Mouse (Mus musculus) heart, embryonic 14.5 days (tissue): ENCODE data around the gene Ccdc183. TPM values are rescaled to one million over a fixed set of nuclear protein-coding genes. Genes with fewer than 3 reads are reported as not detected.
A peak's percentile ranks its signal among the peaks of the same experiment; 100 is the strongest.

Source experiments
- ATAC-seq: fragments of 200-750 bp; cut with Nextera tagmentation; 2 replicates; pipeline ENCODE4 v1.8.0; 2017; ENCODE audit warnings: low read depth, moderate TSS enrichment; ENCODE audit not compliant: insufficient number of reproducible peaks, insufficient read depth, low FRiP score
- H3K27ac ChIP-seq, 2 experiments: fragments of 200-500 bp in 1 of 2; fragments of 300-500 bp in 1 of 2; sonication (generic) in 1 of 2; replicated peaks in 1 of 2; 2 replicates each; pipeline ENCODE4 v1.5.1; 2012 to 2014; ENCODE audit warnings: low read depth in 2 of 2, low read length in 2 of 2, control low read depth in 1 of 2, mild to moderate bottlenecking in 1 of 2, mixed read lengths in 1 of 2; ENCODE audit not compliant: control insufficient read depth in 1 of 2, insufficient read depth in 1 of 2
- H3K27me3 ChIP-seq: fragments of 300-500 bp; sonication (generic); 2 replicates; pipeline ENCODE4 v1.6.1; 2014; ENCODE audit warnings: mild to moderate bottlenecking, low read length, control low read depth; ENCODE audit not compliant: control insufficient read depth, insufficient read depth
- H3K36me3 ChIP-seq: fragments of 300-500 bp; sonication (generic); 2 replicates; pipeline ENCODE4 v1.6.1; 2014; ENCODE audit warnings: mild to moderate bottlenecking, control low read depth, low read length, mixed read lengths; ENCODE audit not compliant: control insufficient read depth, insufficient read depth
- H3K4me1 ChIP-seq, 2 experiments: fragments of 200-500 bp in 1 of 2; fragments of 300-500 bp in 1 of 2; sonication (generic) in 1 of 2; 2 replicates each; pipeline ENCODE4 v1.6.1; 2012 to 2014; ENCODE audit warnings: low read length in 2 of 2, control low read depth in 1 of 2, mixed read lengths in 1 of 2; ENCODE audit not compliant: control insufficient read depth in 2 of 2, insufficient read depth in 2 of 2
- H3K4me2 ChIP-seq: fragments of 300-500 bp; sonication (generic); 2 replicates; pipeline ENCODE4 v1.6.1; 2014; ENCODE audit warnings: mild to moderate bottlenecking, low read length
- H3K4me3 ChIP-seq, 2 experiments: fragments of 200-500 bp in 1 of 2; fragments of 300-500 bp in 1 of 2; sonication (generic) in 1 of 2; 2 replicates each; pipeline ENCODE4 v1.5.1; 2012 to 2014; ENCODE audit warnings: low read length in 2 of 2, mild to moderate bottlenecking in 2 of 2, control low read depth in 1 of 2, low read depth in 1 of 2, moderate library complexity in 1 of 2; ENCODE audit not compliant: control insufficient read depth in 1 of 2, insufficient read depth in 1 of 2
- H3K9ac ChIP-seq: fragments of 300-500 bp; sonication (generic); 2 replicates; pipeline ENCODE4 v1.6.1; 2014; ENCODE audit warnings: mild to moderate bottlenecking, low read length
- H3K9me3 ChIP-seq: fragments of 300-500 bp; sonication (generic); 2 replicates; pipeline ENCODE4 v1.6.1; 2016; ENCODE audit warnings: low read length, control low read depth; ENCODE audit not compliant: control insufficient read depth
- WGBS: fragments of 180-500 bp; shearing (Covaris S2); extraction: QIAGEN DNeasy Blood & Tissue Kit; methylation state at CpG from one replicate; pipeline ENCODE4 v1.1.7; 2014; 5-methylcytosine and 5-hydroxymethylcytosine counted together
- polyA plus RNA-seq: library from polyadenylated mRNA; unstranded; fragments of >200 nt; fragmentation: Nextera tagmentation; extraction: Ambion mirVana; gene quantifications from 2 replicates; pipeline ENCODE4 v1.2.1, GENCODE M21; 2014

Ccdc183 gene
- polyA plus RNA-seq, 1 experiment from 2014 or later, result 0.07 TPM

- no peak overlapping the region for H3K4me3 ChIP-seq
- WGBS, result 48% methylated on average over 5 of the region's 5 CpGs
- H3K9ac ChIP-seq, result no peak overlapping the region
- H3K4me1 ChIP-seq, result peaks cover 0 to 7% of the 10 kb centered on the region in 2 experiments; a peak in 2 of 4 replicates
- no peak for ATAC-seq
- no peaks in the 10 kb centered on the region for H3K27me3 ChIP-seq
- H3K4me2 ChIP-seq, result no peak overlapping the region
- H3K27ac ChIP-seq, result no peak overlapping the region
- no peaks in the 10 kb centered on the region for H3K36me3 ChIP-seq
- no peaks in the 10 kb centered on the region for H3K9me3 ChIP-seq
Observed at GRCm38 (mm10) chr2:25625986-25626385, 8.5 kb upstream of the Ccdc183 start.

GRCm38 (mm10) chr2:25621229-25622200 is 4.0 kb upstream of the Ccdc183 start, which contains the start of gene Tmem141:
TSS of gene Tmem141 (minus strand) at chr2:25622005.
- H3K4me1 ChIP-seq, result peaks cover 0 to 7% of the 10 kb centered on the region in 2 experiments; a peak in 2 of 4 replicates
- peak within 1 kb of the TSS; percentile 42 to 53; a peak in 3 of 4 replicates for H3K27ac ChIP-seq
- peak within 1 kb of the TSS; percentile 89 for H3K4me2 ChIP-seq
- ATAC-seq, result peak; percentile 75
- peak within 1 kb of the TSS; percentile 69 for H3K9ac ChIP-seq
- peak within 1 kb of the TSS; percentile 43 to 64 for H3K4me3 ChIP-seq
- H3K36me3 ChIP-seq, result no peaks in the 10 kb centered on the region
- peaks cover 27% of the 10 kb centered on the region for H3K27me3 ChIP-seq
- WGBS, result 7% methylated on average over 34 of the region's 34 CpGs
- no peaks in the 10 kb centered on the region for H3K9me3 ChIP-seq

DNA sequence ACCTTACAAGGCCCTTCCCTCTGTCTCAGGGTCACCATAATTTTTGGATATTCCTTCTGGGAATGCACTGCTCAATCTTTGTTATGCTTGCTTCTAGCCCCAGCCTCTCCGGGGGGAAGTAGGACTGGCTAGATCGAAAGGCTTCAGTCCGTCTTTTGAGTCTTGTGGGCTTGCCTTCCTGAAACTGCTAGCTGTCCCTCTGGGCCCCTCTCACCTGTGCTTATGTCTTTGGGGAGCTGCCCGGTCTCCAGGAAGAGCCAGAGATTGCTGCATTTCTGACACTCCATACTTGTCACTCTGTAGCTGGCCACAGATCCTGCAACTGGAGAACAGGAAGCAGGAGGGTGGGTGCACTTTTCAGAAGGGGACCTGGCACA is 3.4 kb upstream of the Ccdc183 start:
- no peaks in the 10 kb centered on the region for H3K36me3 ChIP-seq
- H3K27ac ChIP-seq, result no peak overlapping the region
- peak overlapping the region; percentile 89 for H3K4me2 ChIP-seq
- H3K4me1 ChIP-seq, result peaks cover 0 to 7% of the 10 kb centered on the region in 2 experiments; a peak in 2 of 4 replicates
- no peaks in the 10 kb centered on the region for H3K9me3 ChIP-seq
- no peak overlapping the region for H3K4me3 ChIP-seq
- WGBS, result 86% methylated on average over 4 of the region's 4 CpGs
- H3K27me3 ChIP-seq, result peaks cover 34% of the 10 kb centered on the region
- ATAC-seq, result no peak
- 0 out of 2 replicates have a peak overlapping the region, but pooled peaks have one; percentile 69 for H3K9ac ChIP-seq

DNA sequence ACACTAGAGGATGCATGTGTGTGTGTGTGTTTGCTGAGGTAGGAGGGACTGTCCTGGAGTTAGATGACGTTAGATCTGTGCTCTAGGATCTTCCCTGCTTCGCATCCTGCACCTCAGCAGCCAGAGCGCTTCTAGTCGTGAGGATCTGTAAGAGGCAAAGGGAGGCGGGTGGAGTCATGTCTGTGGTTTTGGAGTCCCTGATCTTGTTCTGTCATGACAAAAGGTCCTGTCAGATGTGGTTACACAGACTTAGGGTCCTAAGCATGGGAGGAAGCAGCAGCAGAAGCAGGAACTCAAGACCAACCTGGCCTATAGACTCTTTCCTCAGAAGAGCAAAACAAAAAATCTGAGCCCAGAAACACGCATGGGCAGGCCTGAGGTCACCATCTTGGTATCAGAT is 2.9 kb upstream of the Ccdc183 start:
- H3K4me1 ChIP-seq, result peaks cover 0 to 7% of the 10 kb centered on the region in 2 experiments; a peak in 2 of 4 replicates
- WGBS, result 71% methylated on average over 6 of the region's 6 CpGs
- no peak overlapping the region for H3K4me3 ChIP-seq
- H3K9ac ChIP-seq, result no peak overlapping the region
- H3K4me2 ChIP-seq, result no peak overlapping the region
- H3K36me3 ChIP-seq, result no peaks in the 10 kb centered on the region
- H3K9me3 ChIP-seq, result no peaks in the 10 kb centered on the region
- peaks cover 38% of the 10 kb centered on the region for H3K27me3 ChIP-seq
- H3K27ac ChIP-seq, result no peak overlapping the region
- no peak for ATAC-seq

- Histone ChIP-seq H3K27me3 (peaks cover 56% of the 10 kb centered on the region), H3K4me1 (peaks cover 0 to 3% of the 10 kb centered on the region in 2 experiments; a peak in 2 of 4 replicates), H3K4me3 (0 out of 4 replicates have a peak overlapping the region, but pooled peaks of 1 of the 2 experiments have one; percentile 9), H3K9ac (no peak overlapping the region), H3K4me2 (peak overlapping the region; percentile 43), H3K9me3 (no peaks in the 10 kb centered on the region), H3K27ac (no peak overlapping the region), H3K36me3 (no peaks in the 10 kb centered on the region)
- no peak for ATAC-seq
- WGBS, result 13% methylated on average over 22 of the region's 22 CpGs
Observed at GRCm38 (mm10) chr2:25616398-25616797, 1.1 kb downstream of the Ccdc183 start.

- WGBS, result 66% methylated on average over 10 of the region's 10 CpGs
- Histone ChIP-seq H3K9me3 (no peaks in the 10 kb centered on the region), H3K4me2 (peak overlapping the region; percentile 80), H3K27me3 (0 out of 2 replicates have a peak, but pooled peaks cover 5% of the 10 kb centered on the region), H3K27ac (peak overlapping the region; percentile 25 to 92; a peak in 1 of 4 replicates), H3K4me1 (peaks cover 7 to 16% of the 10 kb centered on the region in 2 experiments), H3K36me3 (peaks cover 4% of the 10 kb centered on the region; the same call in 1 of the 2 replicates), H3K9ac (peak overlapping the region; percentile 95; the same call in 1 of the 2 replicates), H3K4me3 (peak overlapping the region; percentile 86 to 100)
- ATAC-seq, result no peak
Observed at GRCm38 (mm10) chr2:25608671-25609070, 8.8 kb downstream of the Ccdc183 start.

DNA sequence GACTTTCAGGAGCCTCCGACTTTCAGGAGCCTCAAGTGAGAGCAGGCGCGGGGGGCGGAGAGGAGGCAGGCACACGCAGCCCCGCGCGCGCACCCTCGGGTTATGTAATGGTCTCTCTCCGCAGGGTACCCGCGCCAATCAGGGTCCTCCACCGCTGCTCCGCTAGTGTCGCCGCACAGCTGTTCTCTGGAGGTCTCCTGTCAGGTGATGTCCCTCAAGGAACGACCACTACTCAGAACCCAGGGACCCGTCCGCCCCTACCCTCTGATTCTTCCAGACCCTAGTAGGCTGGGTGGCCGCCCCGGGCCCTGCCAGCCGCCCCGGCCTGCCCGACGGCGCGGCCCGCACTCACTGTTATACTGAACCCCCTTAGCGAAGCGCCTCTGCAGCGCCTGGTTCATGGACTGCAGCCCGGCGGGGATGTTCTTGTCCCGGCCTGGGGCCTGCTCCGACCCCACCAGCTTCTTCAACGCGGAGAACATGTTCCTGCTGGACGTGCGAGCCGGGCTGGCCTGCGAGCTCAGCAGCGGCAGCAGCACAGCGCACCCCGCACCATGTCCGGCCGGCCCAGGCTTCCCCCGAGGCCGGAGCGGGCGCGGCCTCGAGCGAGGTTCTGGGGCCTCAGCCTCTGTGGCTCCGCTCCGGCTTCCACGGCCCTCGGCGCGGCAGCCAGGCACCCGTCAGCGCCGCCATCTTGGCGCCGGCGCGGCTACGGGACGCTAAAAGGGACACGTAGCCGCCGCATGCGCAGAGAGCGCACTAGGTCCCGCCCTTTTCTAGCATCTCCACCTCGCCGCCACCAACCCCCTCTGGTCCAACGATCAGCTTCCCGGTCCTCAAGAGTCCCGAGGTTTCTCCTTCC is 9.5 kb downstream of the Ccdc183 start, which contains the start of gene Rabl6:
Gene Rabl6 (minus strand): TSS at position 761 of the 862 bp plus-strand sequence.
- peaks cover 11% of the 10 kb centered on the region; the same call in 1 of the 2 replicates for H3K36me3 ChIP-seq
- H3K27me3 ChIP-seq, result no peaks in the 10 kb centered on the region
- no peaks in the 10 kb centered on the region for H3K9me3 ChIP-seq
- peak within 1 kb of the TSS; percentile 80 for H3K4me2 ChIP-seq
- peak within 1 kb of the TSS; percentile 86 to 100 for H3K4me3 ChIP-seq
- peaks cover 7 to 16% of the 10 kb centered on the region in 2 experiments for H3K4me1 ChIP-seq
- H3K9ac ChIP-seq, result peak within 1 kb of the TSS; percentile 95
- WGBS, result under 1% methylated on average over 79 of the region's 80 CpGs
- H3K27ac ChIP-seq, result peak within 1 kb of the TSS; percentile 92 to 98
- ATAC-seq, result peak; percentile 83
